18 mouse cellular contexts compared by ENCODE assay signal in genomic region chr11:54776735-54777333, GRCm38 (mm10). TPM values are rescaled to one million over a fixed set of nuclear protein-coding genes. Genes with fewer than 3 reads are reported as not detected.
DNase-seq lines count a peak whose midpoint lies in the region; ATAC-seq and TF ChIP-seq lines count a peak whose summit lies in the region.
"Had no signal": no experiment of that assay in that cellular context is flagged by ENCODE, and none has a peak within 500 bp of the region (broad histone marks: within the 10 kb centered on the region; RNA-seq: fewer than 3 reads in every experiment).

No protein-coding gene starts in this region.

- no peak for DNase-seq in heart, embryonic 10.5 days (ENCODE audit: low spot score)
- no peak for DNase-seq in layer of hippocampus, adult 2 months (ENCODE audit: low spot score in 2 of 2)
- no peak for DNase-seq in layer of hippocampus, adult 9-11 months
- DNase-seq in thymus, postnatal 4 days: no peak
- DNase-seq: adrenal gland, adult 2 months; cerebellum, adult 18-20 months; gastrocnemius, postnatal 14 days; kidney, postnatal 4 days; lung, adult 2 months; spleen, adult 18-20 months; thymus, postnatal 25 days had no signal

- no peak overlapping the region for H3K9ac ChIP-seq in heart, embryonic 12.5 days
- H3K9ac ChIP-seq: forebrain, embryonic 15.5 days; midbrain, embryonic 12.5 days had no signal

- no peaks in the 10 kb centered on the region for H3K9me3 ChIP-seq in heart, embryonic 12.5 days (replicated peaks)
- no peaks in the 10 kb centered on the region for H3K9me3 ChIP-seq in heart, embryonic 10.5 days
- H3K9me3 ChIP-seq: forebrain, embryonic 15.5 days; G1E; midbrain, embryonic 12.5 days had no signal

- H3K36me3 ChIP-seq in heart, embryonic 12.5 days: no peaks in the 10 kb centered on the region
- H3K36me3 ChIP-seq in heart, embryonic 10.5 days: no peaks in the 10 kb centered on the region
- H3K36me3 ChIP-seq in macrophage (ENCODE audit: inconsistent target): no peaks in the 10 kb centered on the region
- H3K36me3 ChIP-seq: forebrain, embryonic 15.5 days; G1E; midbrain, embryonic 12.5 days had no signal

- H3K4me1 ChIP-seq in heart, embryonic 12.5 days (replicated peaks): peaks cover 55% of the 10 kb centered on the region
- H3K4me1 ChIP-seq in heart, embryonic 10.5 days: peaks cover 56% of the 10 kb centered on the region
- peaks cover 53% of the 10 kb centered on the region for H3K4me1 ChIP-seq in bone marrow macrophage, adult 2 months (ENCODE audit: control insufficient read depth, insufficient read depth, low read length)

- H3K79me2 ChIP-seq in macrophage (ENCODE audit: inconsistent target): peaks cover 100% of the 10 kb centered on the region

- TF ChIP-seq POLR2A in bone marrow macrophage, adult 2 months (IDR thresholded peaks at IDR 0.05; ENCODE audit: borderline replicate concordance, low read depth, low read length): no peak

- no peaks in the 10 kb centered on the region for H3K27me3 ChIP-seq in heart, embryonic 12.5 days (replicated peaks)
- no peaks in the 10 kb centered on the region for H3K27me3 ChIP-seq in heart, embryonic 10.5 days (ENCODE audit: insufficient read depth, poor library complexity, severe bottlenecking)
- H3K27me3 ChIP-seq: forebrain, embryonic 15.5 days; midbrain, embryonic 12.5 days had no signal

- H3K4me3 ChIP-seq in heart, embryonic 12.5 days: no peak overlapping the region
- no peak overlapping the region for H3K4me3 ChIP-seq in heart, embryonic 10.5 days
- peak overlapping the region; percentile 14 for H3K4me3 ChIP-seq in layer of hippocampus, adult 2 months
- no peak overlapping the region for H3K4me3 ChIP-seq in bone marrow macrophage, adult 2 months (ENCODE audit: insufficient read depth, low read length)
- H3K4me3 ChIP-seq in macrophage (ENCODE audit: inconsistent target): no peak overlapping the region
- H3K4me3 ChIP-seq: erythroblast, embryonic 14.5 days; forebrain, embryonic 15.5 days; midbrain, embryonic 12.5 days had no signal

- H3K27ac ChIP-seq in heart, embryonic 12.5 days (ENCODE audit: poor library complexity, severe bottlenecking): peak overlapping the region; percentile 64; the same call in 1 of the 2 replicates
- H3K27ac ChIP-seq in heart, embryonic 10.5 days: no peak overlapping the region
- peak overlapping the region; percentile 87 for H3K27ac ChIP-seq in layer of hippocampus, adult 2 months
- H3K27ac ChIP-seq in bone marrow macrophage, adult 2 months (ENCODE audit: insufficient read depth, low read depth, low read length): peak overlapping the region; percentile 76
- H3K27ac ChIP-seq in macrophage: peak overlapping the region; percentile 50
- H3K27ac ChIP-seq: forebrain, embryonic 15.5 days; midbrain, embryonic 12.5 days had no signal

- no peak for TF ChIP-seq CTCF in layer of hippocampus, adult 2 months (conservative IDR thresholded peaks at IDR 0.05)
- no peak for TF ChIP-seq CTCF in bone marrow macrophage, adult 2 months (IDR thresholded peaks at IDR 0.05; ENCODE audit: low read depth, low read length)

- WGBS in heart, embryonic 12.5 days: 48% methylated on average over 4 of the region's 4 CpGs
- 61% methylated on average over 4 of the region's 4 CpGs for WGBS in heart, embryonic 10.5 days
- WGBS in macrophage (ENCODE audit: missing documents): 38% methylated on average over 4 of the region's 4 CpGs

- H3K4me2 ChIP-seq in heart, embryonic 12.5 days: no peak overlapping the region
- H3K4me2 ChIP-seq: forebrain, embryonic 15.5 days; midbrain, embryonic 12.5 days had no signal

- no peak for ATAC-seq in heart, embryonic 12.5 days (ENCODE audit: insufficient number of reproducible peaks, low FRiP score)
- ATAC-seq: forebrain, embryonic 15.5 days had no signal

RNA-seq across cellular contexts. Expression of gene Cdc42se2, which starts 10.6 kb away (rescaled TPM):
- polyA plus RNA-seq in heart, embryonic 12.5 days (2016; fragmentation: Nextera tagmentation; extraction: Ambion mirVana): 68.7 and 68.9 TPM in 2 replicates
- 77.6 and 84.8 TPM in 2 replicates for polyA plus RNA-seq in heart, embryonic 10.5 days (2016; fragmentation: Nextera tagmentation; extraction: Ambion mirVana)
- total RNA-seq in layer of hippocampus, adult 2 months (2021): 100 to 1,000 TPM; 134 TPM
- polyA plus RNA-seq in bone marrow macrophage, adult 2 months (2012; ENCODE audit: insufficient read depth, insufficient read length, missing spikeins): 126 and 128 TPM in 2 replicates
- 100 to 1,000 TPM in 4 of 26 experiments, 10 to 100 TPM in 22; 50.1 to 117 (median 79.7) TPM for total RNA-seq in macrophage (2018; cell fraction: chromatin; rRNA removed)
- total RNA-seq in macrophage (2018; cell fraction: cytosol; rRNA removed): 100 to 1,000 TPM; 114 to 154 (median 137) TPM
- total RNA-seq in macrophage (2018; cell fraction: nucleus; rRNA removed): 100 to 1,000 TPM in 19 of 26 experiments, 10 to 100 TPM in 7; 83.4 to 166 (median 117) TPM
- polyA plus RNA-seq in macrophage (2018): 72.7 to 141 TPM (median 127 TPM) in 3 replicates
